Mouse (Mus musculus) embryo, embryonic 10 days (tissue): Measurements from ENCODE around the gene Fgfr3.

Experiments
- DNase-seq: peaks from one replicate; pipeline ENCODE4 v3.0.0-alpha.2; 2015; ENCODE audit warnings: low spot score

The Fgfr3 gene

GRCm38 (mm10) chr5:33721541-33722265, at the start of gene Fgfr3:
Gene Fgfr3, plus strand, starts transcription at chr5:33721674.
- DNase-seq: peak; percentile 87

GRCm38 (mm10) chr5:33674439-33674838, 47.0 kb upstream of the Fgfr3 start:
- no peak for DNase-seq

- peak; percentile 85 for DNase-seq
These were observed 45.5 kb upstream of the Fgfr3 start for GRCm38 (mm10) chr5:33675964-33676363.

- no peak for DNase-seq
These were observed 43.2 kb upstream of the Fgfr3 start for GRCm38 (mm10) chr5:33678244-33678643.

- DNase-seq: no peak
These were observed 40.4 kb upstream of the Fgfr3 start for GRCm38 (mm10) chr5:33681044-33681443.

GRCm38 (mm10) chr5:33681611-33682388, 39.7 kb upstream of the Fgfr3 start:
- no peak for DNase-seq

GRCm38 (mm10) chr5:33682963-33683362, 38.5 kb upstream of the Fgfr3 start:
- DNase-seq: no peak

- peak; percentile 81 for DNase-seq
These were observed 37.4 kb upstream of the Fgfr3 start for GRCm38 (mm10) chr5:33683897-33684652.

- DNase-seq: no peak
These were observed 36.5 kb upstream of the Fgfr3 start for GRCm38 (mm10) chr5:33684932-33685331.

- no peak for DNase-seq
These were observed 34.3 kb upstream of the Fgfr3 start for GRCm38 (mm10) chr5:33687142-33687541.

GRCm38 (mm10) chr5:33688278-33689220, 32.9 kb upstream of the Fgfr3 start:
- DNase-seq: no peak

GRCm38 (mm10) chr5:33689221-33689844, 32.1 kb upstream of the Fgfr3 start:
- peak; percentile 52 for DNase-seq

GRCm38 (mm10) chr5:33689852-33690645, 31.4 kb upstream of the Fgfr3 start:
- DNase-seq: no peak

- peak; percentile 80 for DNase-seq
These were observed 29.1 kb upstream of the Fgfr3 start for GRCm38 (mm10) chr5:33692393-33692792.

GRCm38 (mm10) chr5:33694461-33694847, 27.0 kb upstream of the Fgfr3 start:
- no peak for DNase-seq

- peak; percentile 77 for DNase-seq
These were observed 26.4 kb upstream of the Fgfr3 start for GRCm38 (mm10) chr5:33694848-33695717.

- DNase-seq: peak; percentile 70
These were observed 25.8 kb upstream of the Fgfr3 start for GRCm38 (mm10) chr5:33695718-33696121.

GRCm38 (mm10) chr5:33696430-33696829, 25.0 kb upstream of the Fgfr3 start:
- DNase-seq: no peak

- DNase-seq: no peak
These were observed 23.9 kb upstream of the Fgfr3 start for GRCm38 (mm10) chr5:33697534-33697933.
